Mouse (Mus musculus): ENCODE measurements around the gene Lemd2.

Lemd2 gene

DNA sequence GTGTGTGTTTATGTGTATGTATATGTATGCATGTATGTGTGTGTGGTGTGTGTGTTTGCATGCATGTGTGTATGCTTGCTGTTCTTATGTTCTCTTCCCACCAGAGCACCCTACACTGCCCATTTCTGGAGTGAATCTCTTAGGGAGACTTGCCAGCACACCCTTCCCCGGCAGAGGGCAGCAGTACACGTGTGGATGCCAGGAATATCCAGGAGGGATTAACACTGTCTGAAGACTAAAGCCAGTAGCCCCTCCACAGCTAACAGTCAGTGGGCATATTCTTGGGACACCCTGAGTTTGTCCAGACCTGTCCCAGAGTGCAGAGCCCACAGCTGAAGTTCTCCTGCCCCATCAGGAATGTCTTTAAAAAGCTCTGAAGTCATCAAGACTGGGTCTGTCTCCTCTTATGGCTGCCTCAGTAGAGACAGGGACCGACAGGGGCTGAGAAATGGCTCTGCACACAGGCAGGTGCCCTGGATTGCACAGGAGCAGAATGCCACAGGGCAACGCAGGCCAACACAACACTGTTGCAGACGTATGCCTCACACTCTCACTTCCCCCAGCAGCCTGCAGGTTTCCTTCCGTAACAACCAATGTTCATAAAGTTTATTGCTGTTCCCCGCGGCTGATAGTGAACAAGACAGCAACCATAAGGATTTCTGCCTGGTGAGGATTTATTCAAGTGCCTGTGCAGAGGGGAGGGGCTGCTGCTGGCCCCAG lies 39.1 kb downstream of the Lemd2 start:
- DNase-seq (ENCODE audit: low read depth, low spot score), result peak; percentile 58

DNA sequence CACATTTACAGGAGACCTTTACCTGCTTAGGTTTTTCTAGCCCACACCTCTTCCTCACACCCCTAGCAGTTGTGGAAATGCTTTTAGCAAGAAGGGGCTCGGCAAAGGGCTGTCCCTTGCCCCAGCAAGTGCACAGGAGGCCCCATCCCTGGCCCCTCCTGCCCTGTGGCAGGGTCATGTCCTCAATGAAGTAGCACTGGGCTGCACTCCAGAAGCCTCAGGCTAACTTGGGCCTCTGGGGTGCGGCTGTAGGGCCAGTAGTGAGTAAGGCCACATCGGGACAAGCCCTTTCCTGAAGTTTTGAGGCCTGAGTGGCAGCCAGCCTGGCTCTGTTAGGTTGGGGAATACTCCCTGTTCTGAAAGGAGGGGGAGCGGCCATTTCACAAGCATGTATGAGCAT lies 43.4 kb downstream of the Lemd2 start:
- peak; percentile 92 for DNase-seq (ENCODE audit: low read depth, low spot score)

DNA sequence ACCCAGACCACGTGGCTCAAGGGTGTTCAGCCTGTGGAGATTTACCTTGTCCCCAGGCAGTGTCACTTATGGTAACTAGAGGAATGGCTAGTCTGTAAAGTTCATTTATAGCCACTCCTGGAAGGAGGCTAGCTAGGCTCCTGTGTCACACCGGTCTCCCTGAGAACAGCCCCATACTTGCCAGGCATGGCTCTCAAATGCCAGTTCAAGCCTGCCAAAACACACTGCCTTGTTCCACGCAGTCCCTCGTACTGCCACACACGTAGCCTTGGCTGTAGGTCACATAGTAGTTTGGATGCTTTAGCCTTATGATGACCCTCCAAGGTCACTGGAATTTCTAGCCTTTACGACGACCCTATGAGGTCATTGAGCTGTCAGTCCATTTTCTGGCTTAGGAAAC lies 45.1 kb downstream of the Lemd2 start:
- DNase-seq (ENCODE audit: low read depth, low spot score), result peak; percentile 93

DNA sequence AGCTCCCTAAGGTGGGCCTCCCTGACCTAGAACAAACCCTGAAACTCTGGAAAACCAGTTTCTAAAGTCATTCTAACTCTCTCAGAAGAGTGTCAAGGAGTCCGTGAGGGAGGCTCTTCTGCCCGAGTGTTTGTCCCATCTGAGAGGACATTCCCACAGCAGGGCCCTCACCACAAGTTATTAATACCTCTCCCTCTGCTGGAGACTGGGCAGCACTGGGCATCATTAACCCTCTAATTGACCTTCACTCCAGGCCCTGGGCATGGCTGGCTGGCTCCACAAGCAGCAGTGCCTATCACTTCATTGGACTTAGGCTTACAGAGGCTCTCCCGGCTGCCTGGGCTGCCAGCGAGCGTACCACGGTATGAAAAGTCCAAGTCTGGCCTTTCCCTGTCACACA lies 45.8 kb downstream of the Lemd2 start:
- peak; percentile 77 for DNase-seq (ENCODE audit: low read depth, low spot score)

DNA sequence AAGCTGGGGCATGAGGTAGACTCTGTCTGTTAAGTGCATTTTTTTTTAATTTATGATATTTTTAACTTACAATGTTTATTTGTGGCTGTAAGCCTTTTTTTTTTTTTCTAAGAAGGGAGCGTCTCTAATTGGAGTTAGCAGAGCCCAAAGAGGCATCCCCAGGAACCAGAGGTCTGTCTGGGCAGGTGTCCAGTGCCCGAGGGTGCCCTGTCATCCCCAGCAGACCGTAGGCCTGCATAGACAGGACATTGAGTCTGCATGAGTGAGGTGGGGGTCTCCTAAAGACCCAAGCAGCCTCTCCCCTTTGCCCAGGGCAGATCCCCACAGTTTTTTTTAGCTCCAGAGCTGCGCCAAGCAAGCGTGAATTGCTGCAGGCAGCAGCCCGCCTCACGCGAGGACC lies 48.5 kb downstream of the Lemd2 start:
- no peak for DNase-seq (ENCODE audit: low read depth, low spot score)

DNA sequence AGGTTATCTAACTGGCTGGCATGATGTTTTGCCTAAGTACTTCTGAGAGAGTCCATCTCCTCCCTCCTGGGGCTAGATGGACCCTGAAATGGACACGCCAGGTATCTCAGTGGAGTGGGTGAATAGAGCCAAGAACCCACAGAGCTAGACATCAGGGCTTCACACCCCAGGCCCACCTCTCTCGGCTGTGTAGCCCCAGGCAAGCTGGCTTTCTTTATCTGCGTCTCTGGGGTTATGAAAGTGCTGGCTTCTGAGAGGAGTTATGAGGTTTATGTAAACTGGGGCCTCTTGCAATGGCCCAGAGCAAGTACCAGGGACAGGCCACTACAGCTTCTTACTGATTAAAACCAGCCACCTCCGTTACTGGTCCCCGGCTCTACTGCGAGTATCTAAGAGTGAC lies 49.4 kb downstream of the Lemd2 start:
- DNase-seq (ENCODE audit: low read depth, low spot score), result no peak

DNA sequence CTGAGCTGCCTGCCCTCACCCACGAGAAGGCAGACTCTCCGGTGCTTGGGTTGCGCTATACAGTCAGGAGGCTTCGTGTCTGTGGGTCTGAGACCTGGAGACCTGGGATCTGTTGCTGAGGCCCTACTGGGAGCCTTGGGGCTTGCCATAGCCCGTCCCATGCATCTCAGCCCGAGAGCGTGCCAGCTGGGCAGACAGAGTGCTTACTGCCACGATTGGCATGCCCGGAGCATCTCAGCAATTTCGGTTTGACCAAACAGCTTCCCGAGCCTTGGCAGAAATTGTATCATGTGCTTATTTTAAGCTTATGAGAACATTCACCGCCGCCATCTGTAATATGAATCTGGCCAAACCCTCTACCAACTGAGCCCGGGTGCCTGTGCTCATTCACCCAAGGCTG lies 50.0 kb downstream of the Lemd2 start:
- DNase-seq (ENCODE audit: low read depth, low spot score), result peak; percentile 94

DNA sequence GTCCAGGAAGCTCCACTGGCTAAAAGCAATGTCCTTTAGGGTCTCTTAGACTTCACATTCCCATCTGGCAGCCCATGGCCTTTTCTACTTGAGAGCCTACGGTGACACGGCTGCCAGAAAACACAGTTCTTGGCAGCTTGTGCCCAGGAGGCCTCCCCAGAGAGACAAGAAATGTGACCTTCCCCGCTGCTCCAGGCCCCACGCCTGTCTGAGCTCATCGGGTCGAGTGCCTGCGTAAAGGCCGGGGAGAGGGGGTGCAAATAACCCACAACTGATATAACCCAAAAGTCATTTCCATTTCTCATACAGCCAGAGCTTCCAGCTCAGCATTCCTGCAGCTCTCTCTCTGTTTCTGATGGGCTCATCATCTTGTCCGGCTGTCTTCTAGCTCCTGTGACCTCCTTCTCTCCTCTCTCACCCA lies 50.5 kb downstream of the Lemd2 start:
- peak; percentile 95 for DNase-seq (ENCODE audit: low read depth, low spot score)

DNA sequence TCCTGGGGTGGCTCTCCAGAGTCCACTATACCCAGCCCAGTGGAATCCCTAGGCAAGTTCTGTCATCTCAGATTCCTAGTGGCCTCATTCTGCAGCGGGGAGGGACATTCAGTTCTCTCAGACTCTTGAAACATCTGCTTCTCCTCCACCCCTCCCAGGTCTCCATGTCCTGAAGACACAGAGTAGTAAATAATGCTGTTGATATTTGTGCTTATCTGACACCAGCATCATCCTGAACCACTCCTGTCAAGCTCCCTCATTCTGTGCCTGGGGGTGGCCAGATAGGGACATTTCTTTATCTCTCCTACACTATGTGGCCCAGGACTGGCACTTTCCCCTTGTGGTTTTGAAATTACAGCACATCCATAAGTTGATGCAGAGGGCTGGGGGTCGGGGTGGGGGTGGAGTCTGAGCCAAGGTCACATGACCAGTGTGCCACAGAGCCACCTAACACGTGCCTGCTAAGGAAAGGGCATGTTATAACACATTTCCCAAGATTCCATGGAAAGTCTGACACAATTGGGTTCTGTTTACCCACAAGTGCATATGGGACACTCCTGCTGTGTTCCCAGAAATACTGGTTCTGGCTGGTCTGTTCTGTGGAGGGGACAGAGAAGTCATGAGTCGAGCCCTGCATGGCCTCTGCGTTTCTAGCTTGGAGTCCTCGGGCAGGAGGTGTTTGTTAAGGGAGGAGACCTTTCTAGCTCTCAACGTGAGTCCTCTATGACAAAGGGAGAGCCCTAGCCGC lies 51.1 kb downstream of the Lemd2 start:
- peak; percentile 83 for DNase-seq (ENCODE audit: low read depth, low spot score)

DNA sequence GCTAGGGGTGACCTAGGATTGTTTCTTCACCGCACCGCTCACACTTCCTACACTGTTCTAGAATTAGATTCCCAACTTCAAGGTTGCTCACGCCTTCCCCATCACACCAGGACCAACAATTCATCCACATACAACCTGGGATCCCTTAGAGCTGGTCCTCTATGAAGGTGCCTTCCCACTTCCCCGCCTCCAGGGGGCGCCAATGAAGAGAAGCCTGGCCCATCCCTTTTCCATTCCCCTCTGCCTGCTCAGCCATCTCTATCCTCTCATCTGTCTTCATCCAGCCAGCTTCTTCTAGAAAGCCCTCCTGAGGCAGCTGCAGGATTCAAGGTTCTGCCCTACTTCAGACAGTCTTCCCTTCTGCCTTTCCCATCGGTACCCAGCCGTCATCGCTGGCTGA lies 52.9 kb downstream of the Lemd2 start:
- no peak for DNase-seq (ENCODE audit: low read depth, low spot score)

DNA sequence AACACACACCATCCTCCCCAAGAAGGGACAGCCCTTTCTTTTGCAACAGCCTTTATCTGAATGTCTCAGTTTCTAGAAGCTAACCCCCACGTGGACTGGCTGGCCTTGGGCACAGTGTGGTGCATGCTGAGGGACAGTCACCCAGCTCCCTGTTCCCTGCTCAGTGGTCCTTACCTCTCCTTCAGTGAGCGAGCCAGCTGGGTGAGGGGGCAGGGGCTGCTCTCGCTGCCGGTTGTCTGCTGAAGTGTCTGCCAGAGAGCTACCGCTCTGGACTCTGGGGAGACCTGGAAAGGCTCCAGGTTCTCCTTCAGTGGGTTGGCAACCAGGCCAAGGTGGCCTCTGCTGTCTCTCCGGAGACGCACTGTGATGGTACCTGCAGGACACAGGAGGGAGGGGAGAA lies 53.4 kb downstream of the Lemd2 start:
- no peak for DNase-seq (ENCODE audit: low read depth, low spot score)

DNA sequence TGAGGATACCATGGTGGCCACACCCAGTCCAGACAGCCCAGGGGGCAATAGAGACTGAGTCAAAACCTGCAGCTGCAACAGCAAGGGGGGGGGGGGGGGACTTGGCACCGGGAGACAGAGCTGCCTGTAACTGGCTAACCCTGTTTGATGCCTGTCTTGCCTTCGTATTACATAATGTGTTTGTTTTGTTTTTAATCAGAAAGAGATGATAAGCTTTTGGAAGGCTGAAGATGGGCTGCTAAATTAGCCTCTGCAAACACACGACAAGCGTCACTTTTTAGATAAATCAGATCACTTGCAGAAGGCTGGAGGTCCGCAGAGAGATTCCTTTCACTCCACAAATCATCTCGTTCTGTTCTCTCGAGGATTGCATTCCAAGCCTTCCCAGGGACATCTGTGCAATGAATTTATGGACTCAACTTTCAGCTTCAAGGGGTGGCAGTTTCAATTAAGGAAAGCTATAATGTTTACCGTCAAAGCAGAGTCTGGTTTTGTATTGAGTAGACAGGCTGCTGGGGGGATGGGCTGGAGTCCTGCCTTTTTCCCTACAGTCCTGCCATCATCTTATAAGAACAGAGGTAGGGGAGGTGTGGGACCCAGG lies 57.8 kb downstream of the Lemd2 start:
- no peak for DNase-seq (ENCODE audit: low read depth, low spot score)

DNA sequence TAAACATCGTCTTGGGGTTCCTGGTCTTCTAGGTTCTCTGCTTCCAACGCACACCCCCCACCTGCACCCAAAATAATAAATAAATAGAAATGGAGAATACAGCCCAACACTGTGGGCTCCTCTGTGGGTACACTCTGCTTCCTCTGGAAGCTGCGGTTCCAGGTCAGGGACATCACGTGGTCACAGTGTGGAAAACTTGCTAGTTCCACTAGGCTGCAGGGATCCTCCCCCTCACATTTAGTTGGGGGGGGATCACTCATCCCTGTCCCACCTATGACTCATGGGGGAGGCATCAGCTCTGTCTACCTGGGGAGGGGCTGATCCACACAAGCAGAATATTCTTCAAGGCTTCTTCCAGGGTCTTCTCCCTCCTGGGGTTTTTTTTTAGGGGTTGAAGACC lies 60.1 kb downstream of the Lemd2 start:
- no peak for DNase-seq (ENCODE audit: low read depth, low spot score)

DNA sequence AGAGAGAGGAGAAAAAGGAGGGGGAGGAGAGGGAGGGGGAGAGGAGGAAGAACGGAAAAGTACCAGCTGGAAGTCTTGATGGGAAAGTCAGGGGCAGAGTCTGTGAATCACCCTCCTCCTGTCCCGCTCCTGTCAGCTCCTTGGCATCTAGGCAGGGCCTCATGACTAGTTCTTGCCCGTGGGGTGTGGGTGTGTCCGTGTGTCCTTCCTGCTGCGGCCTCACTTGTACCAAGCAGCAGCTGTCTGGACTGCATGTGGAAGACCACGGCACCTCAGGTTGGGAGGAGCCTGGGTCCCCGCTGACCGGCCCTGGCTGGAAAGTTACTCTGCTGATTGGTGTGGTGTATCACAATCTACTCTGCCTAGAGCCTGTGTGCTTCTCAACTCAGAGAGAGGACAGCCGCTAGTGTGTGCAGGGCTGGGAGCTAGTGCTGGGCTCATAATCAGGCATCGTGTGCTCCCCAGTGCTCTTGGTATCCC lies 62.3 kb downstream of the Lemd2 start:
- DNase-seq (ENCODE audit: low read depth, low spot score), result peak; percentile 89

DNA sequence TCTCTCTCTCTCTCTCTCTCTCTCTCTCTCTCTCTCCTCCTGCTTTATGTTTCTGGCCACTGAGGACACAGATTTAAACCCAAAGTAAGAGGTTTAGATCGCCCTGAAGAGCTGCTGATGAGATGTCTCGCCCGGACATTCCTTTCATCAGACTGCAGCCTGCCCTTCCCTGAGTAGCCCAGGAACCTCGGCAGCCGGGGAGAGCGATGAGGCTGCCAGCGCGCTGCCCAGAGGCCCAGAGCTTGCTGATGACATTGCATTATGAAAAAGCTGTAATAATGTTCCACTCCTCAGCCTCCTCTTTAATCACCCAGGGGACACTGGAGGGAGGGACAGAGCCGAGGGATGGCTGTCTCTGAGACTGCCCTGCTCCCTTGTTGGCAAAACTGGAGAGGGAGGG lies 64.0 kb downstream of the Lemd2 start:
- DNase-seq (ENCODE audit: low read depth, low spot score), result peak; percentile 48
